Mouse (Mus musculus): ENCODE measurements around the gene Mrtfa. TPM values are rescaled to one million over a fixed set of nuclear protein-coding genes. Genes with fewer than 3 reads are reported as not detected.
A peak's percentile ranks its signal among the peaks of the same experiment; 100 is the strongest.

Mrtfa gene
- polyA plus RNA-seq, 1 experiment from 2014 or later: 29.7 TPM

- H3K27me3 ChIP-seq: no peaks in the 10 kb centered on the region
- H3K4me1 ChIP-seq (replicated peaks): peaks cover 12% of the 10 kb centered on the region
- H3K36me3 ChIP-seq: no peaks in the 10 kb centered on the region
- no peak for ATAC-seq (ENCODE audit: low FRiP score, low read depth)
- no peak overlapping the region for H3K9ac ChIP-seq
- H3K27ac ChIP-seq (replicated peaks): no peak overlapping the region
- H3K4me3 ChIP-seq: no peak overlapping the region
- H3K4me2 ChIP-seq: no peak overlapping the region
- WGBS: 76% methylated on average over 9 of the region's 9 CpGs
- no peaks in the 10 kb centered on the region for H3K9me3 ChIP-seq
Observed at GRCm38 (mm10) chr15:81091718-81092117, 98.8 kb downstream of the Mrtfa start.

GRCm38 (mm10) chr15:81087529-81087928 lies 103.0 kb downstream of the Mrtfa start:
- no peaks in the 10 kb centered on the region for H3K9me3 ChIP-seq
- H3K4me2 ChIP-seq: no peak overlapping the region
- 50% methylated on average over 7 of the region's 7 CpGs for WGBS
- H3K36me3 ChIP-seq: no peaks in the 10 kb centered on the region
- no peak overlapping the region for H3K27ac ChIP-seq (replicated peaks)
- no peak overlapping the region for H3K4me3 ChIP-seq
- no peaks in the 10 kb centered on the region for H3K27me3 ChIP-seq
- ATAC-seq (ENCODE audit: low FRiP score, low read depth): no peak
- no peak overlapping the region for H3K9ac ChIP-seq
- peaks cover 25% of the 10 kb centered on the region for H3K4me1 ChIP-seq (replicated peaks)

- no peak overlapping the region for H3K9ac ChIP-seq
- 81% methylated on average over 8 of the region's 8 CpGs for WGBS
- no peaks in the 10 kb centered on the region for H3K36me3 ChIP-seq
- peaks cover 25% of the 10 kb centered on the region for H3K4me1 ChIP-seq (replicated peaks)
- no peaks in the 10 kb centered on the region for H3K9me3 ChIP-seq
- no peak overlapping the region; the same call in 1 of the 2 replicates for H3K27ac ChIP-seq (replicated peaks)
- H3K4me2 ChIP-seq: no peak overlapping the region
- H3K27me3 ChIP-seq: no peaks in the 10 kb centered on the region
- H3K4me3 ChIP-seq: no peak overlapping the region
- no peak for ATAC-seq (ENCODE audit: low FRiP score, low read depth)
Observed at GRCm38 (mm10) chr15:81086644-81087480, 103.7 kb downstream of the Mrtfa start.

- Histone ChIP-seq H3K27ac (replicated peaks) (peak overlapping the region; percentile 8; the same call in 1 of the 2 replicates), H3K36me3 (no peaks in the 10 kb centered on the region), H3K27me3 (no peaks in the 10 kb centered on the region), H3K4me2 (no peak overlapping the region), H3K9ac (no peak overlapping the region), H3K4me1 (replicated peaks) (peaks cover 25% of the 10 kb centered on the region), H3K9me3 (no peaks in the 10 kb centered on the region), H3K4me3 (no peak overlapping the region)
- WGBS: 84% methylated on average over 9 of the region's 9 CpGs
- no peak for ATAC-seq (ENCODE audit: low FRiP score, low read depth)
Observed at GRCm38 (mm10) chr15:81083826-81084225, 106.7 kb downstream of the Mrtfa start.

GRCm38 (mm10) chr15:81083281-81083680 lies 107.3 kb downstream of the Mrtfa start:
- H3K4me1 ChIP-seq (replicated peaks): peaks cover 25% of the 10 kb centered on the region
- no peaks in the 10 kb centered on the region for H3K9me3 ChIP-seq
- no peak overlapping the region for H3K4me2 ChIP-seq
- WGBS: 61% methylated on average over 4 of the region's 4 CpGs
- no peaks in the 10 kb centered on the region for H3K36me3 ChIP-seq
- H3K9ac ChIP-seq: no peak overlapping the region
- ATAC-seq (ENCODE audit: low FRiP score, low read depth): no peak
- no peak overlapping the region; the same call in 1 of the 2 replicates for H3K27ac ChIP-seq (replicated peaks)
- no peaks in the 10 kb centered on the region for H3K27me3 ChIP-seq
- no peak overlapping the region for H3K4me3 ChIP-seq

- Histone ChIP-seq H3K4me1 (replicated peaks) (peaks cover 10% of the 10 kb centered on the region; the same call in 1 of the 2 replicates), H3K27me3 (no peaks in the 10 kb centered on the region), H3K4me2 (no peak overlapping the region), H3K9ac (no peak overlapping the region), H3K27ac (replicated peaks) (no peak overlapping the region), H3K9me3 (no peaks in the 10 kb centered on the region), H3K4me3 (no peak overlapping the region), H3K36me3 (no peaks in the 10 kb centered on the region)
- ATAC-seq (ENCODE audit: low FRiP score, low read depth): no peak
- WGBS: 79% methylated on average over 4 of the region's 4 CpGs
Observed at GRCm38 (mm10) chr15:81081216-81081615, 109.3 kb downstream of the Mrtfa start.

- Histone ChIP-seq H3K4me3 (no peak overlapping the region), H3K9ac (no peak overlapping the region), H3K27me3 (no peaks in the 10 kb centered on the region), H3K9me3 (no peaks in the 10 kb centered on the region), H3K4me1 (replicated peaks) (peaks cover 10% of the 10 kb centered on the region; the same call in 1 of the 2 replicates), H3K27ac (replicated peaks) (no peak overlapping the region), H3K36me3 (no peaks in the 10 kb centered on the region), H3K4me2 (no peak overlapping the region)
- ATAC-seq (ENCODE audit: low FRiP score, low read depth): no peak
- 99% methylated on average over 9 of the region's 9 CpGs for WGBS
Observed at GRCm38 (mm10) chr15:81080405-81080804, 110.2 kb downstream of the Mrtfa start.

- H3K27me3 ChIP-seq: no peaks in the 10 kb centered on the region
- no peaks in the 10 kb centered on the region for H3K36me3 ChIP-seq
- H3K9me3 ChIP-seq: no peaks in the 10 kb centered on the region
- H3K4me2 ChIP-seq: no peak overlapping the region
- H3K4me3 ChIP-seq: no peak overlapping the region
- no peak overlapping the region for H3K27ac ChIP-seq (replicated peaks)
- no peak overlapping the region for H3K9ac ChIP-seq
- WGBS: 90% methylated on average over 3 of the region's 3 CpGs
- peaks cover 10% of the 10 kb centered on the region; the same call in 1 of the 2 replicates for H3K4me1 ChIP-seq (replicated peaks)
- no peak for ATAC-seq (ENCODE audit: low FRiP score, low read depth)
Observed at GRCm38 (mm10) chr15:81079255-81079654, 111.3 kb downstream of the Mrtfa start.

- H3K27ac ChIP-seq (replicated peaks): no peak overlapping the region
- ATAC-seq (ENCODE audit: low FRiP score, low read depth): no peak
Observed at GRCm38 (mm10) chr15:81077551-81077950, 113.0 kb downstream of the Mrtfa start.

GRCm38 (mm10) chr15:81074543-81074942 lies 116.0 kb downstream of the Mrtfa start:
- peaks cover 5% of the 10 kb centered on the region; the same call in 1 of the 2 replicates for H3K4me1 ChIP-seq (replicated peaks)
- H3K27me3 ChIP-seq: no peaks in the 10 kb centered on the region
- H3K4me3 ChIP-seq: no peak overlapping the region
- no peaks in the 10 kb centered on the region for H3K9me3 ChIP-seq
- H3K27ac ChIP-seq (replicated peaks): no peak overlapping the region
- H3K9ac ChIP-seq: no peak overlapping the region
- no peak overlapping the region for H3K4me2 ChIP-seq
- WGBS: 93% methylated on average over 1 of the region's 1 CpGs
- ATAC-seq (ENCODE audit: low FRiP score, low read depth): no peak
- no peaks in the 10 kb centered on the region for H3K36me3 ChIP-seq

More at GRCm38 (mm10) chr15:81077551-81077950, 113.0 kb downstream of the Mrtfa start:
- Histone ChIP-seq H3K4me1 (replicated peaks) (peaks cover 5% of the 10 kb centered on the region; the same call in 1 of the 2 replicates), H3K36me3 (no peaks in the 10 kb centered on the region), H3K4me2 (no peak overlapping the region), H3K4me3 (no peak overlapping the region), H3K9ac (no peak overlapping the region), H3K27me3 (no peaks in the 10 kb centered on the region), H3K9me3 (no peaks in the 10 kb centered on the region)
- 97% methylated on average over 4 of the region's 4 CpGs for WGBS

- H3K27ac ChIP-seq (replicated peaks): no peak overlapping the region
Observed at GRCm38 (mm10) chr15:81073751-81074150, 116.8 kb downstream of the Mrtfa start.

GRCm38 (mm10) chr15:81072748-81073147 lies 117.8 kb downstream of the Mrtfa start:
- 78% methylated on average over 2 of the region's 2 CpGs for WGBS
- H3K4me3 ChIP-seq: no peak overlapping the region
- ATAC-seq (ENCODE audit: low FRiP score, low read depth): no peak

More at GRCm38 (mm10) chr15:81073751-81074150, 116.8 kb downstream of the Mrtfa start:
- no peaks in the 10 kb centered on the region for H3K27me3 ChIP-seq
- H3K9me3 ChIP-seq: no peaks in the 10 kb centered on the region
- H3K9ac ChIP-seq: no peak overlapping the region
- H3K36me3 ChIP-seq: no peaks in the 10 kb centered on the region
- peaks cover 5% of the 10 kb centered on the region; the same call in 1 of the 2 replicates for H3K4me1 ChIP-seq (replicated peaks)
- no peak overlapping the region for H3K4me3 ChIP-seq
- 56% methylated on average over 2 of the region's 2 CpGs for WGBS
- H3K4me2 ChIP-seq: no peak overlapping the region
- ATAC-seq (ENCODE audit: low FRiP score, low read depth): no peak

More at GRCm38 (mm10) chr15:81072748-81073147, 117.8 kb downstream of the Mrtfa start:
- Histone ChIP-seq H3K9me3 (no peaks in the 10 kb centered on the region), H3K4me2 (no peak overlapping the region), H3K27me3 (no peaks in the 10 kb centered on the region), H3K27ac (replicated peaks) (no peak overlapping the region), H3K36me3 (no peaks in the 10 kb centered on the region), H3K9ac (no peak overlapping the region), H3K4me1 (replicated peaks) (peaks cover 5% of the 10 kb centered on the region; the same call in 1 of the 2 replicates)
